Mouse (Mus musculus): ENCODE measurements around the gene Yif1b. TPM values are rescaled to one million over a fixed set of nuclear protein-coding genes. Genes with fewer than 3 reads are reported as not detected.
"Not testable (repeated sequence)": the region's sequence is repeated elsewhere in the genome, so short reads cannot be mapped to it uniquely, and the experiment has no call there.

The Yif1b gene
- polyA plus RNA-seq (2015; fragmentation: Nextera tagmentation; extraction: Ambion mirVana): 75.6 and 90.6 TPM in 2 replicates

- peak; percentile 98 for ATAC-seq (ENCODE audit: low read depth)
- Histone ChIP-seq H3K4me1 (replicated peaks) (peaks cover 14% of the 10 kb centered on the region), H3K9me3 (no peaks in the 10 kb centered on the region), H3K9ac (peak within 1 kb of the TSS; percentile 71), H3K4me2 (peak within 1 kb of the TSS; percentile 69), H3K27me3 (peaks cover 8% of the 10 kb centered on the region), H3K27ac (replicated peaks) (peak within 1 kb of the TSS; percentile 88), H3K36me3 (no peaks in the 10 kb centered on the region), H3K4me3 (peak within 1 kb of the TSS; percentile 55)
- WGBS: under 1% methylated on average over 60 of the region's 60 CpGs
Observed at GRCm38 (mm10) chr7:29238019-29238967, at the start of gene Yif1b. Gene Yif1b (plus strand): TSS chr7:29238329.

GRCm38 (mm10) chr7:29194230-29194629 is 43.9 kb upstream of the Yif1b start:
- ATAC-seq (ENCODE audit: low read depth); H3K36me3 ChIP-seq; H3K4me2 ChIP-seq; H3K27me3 ChIP-seq; H3K4me3 ChIP-seq; H3K27ac ChIP-seq (replicated peaks); H3K9ac ChIP-seq; H3K4me1 ChIP-seq (replicated peaks); H3K9me3 ChIP-seq: not testable (repeated sequence)
- 100% methylated on average over 1 of the region's 1 CpGs for WGBS

- no peak overlapping the region for H3K4me2 ChIP-seq
- H3K36me3 ChIP-seq: no peaks in the 10 kb centered on the region
- no peak overlapping the region for H3K4me3 ChIP-seq
- ATAC-seq (ENCODE audit: low read depth): no peak
- H3K9me3 ChIP-seq: no peaks in the 10 kb centered on the region
- no peak overlapping the region for H3K27ac ChIP-seq (replicated peaks)
- no peak overlapping the region for H3K9ac ChIP-seq
- H3K27me3 ChIP-seq: no peaks in the 10 kb centered on the region
- WGBS: 82% methylated on average over 6 of the region's 6 CpGs
- no peaks in the 10 kb centered on the region for H3K4me1 ChIP-seq (replicated peaks)
Observed at GRCm38 (mm10) chr7:29202577-29202976, 35.6 kb upstream of the Yif1b start.

GRCm38 (mm10) chr7:29211013-29211412 is 27.1 kb upstream of the Yif1b start:
- not testable (repeated sequence) for H3K36me3 ChIP-seq; H3K27ac ChIP-seq (replicated peaks); H3K9me3 ChIP-seq; H3K9ac ChIP-seq; ATAC-seq (ENCODE audit: low read depth)
- 27% methylated on average over 15 of the region's 15 CpGs for WGBS
- H3K4me1 ChIP-seq (replicated peaks): peaks cover 24% of the 10 kb centered on the region
- H3K4me2 ChIP-seq: peak overlapping the region; percentile 55
- H3K4me3 ChIP-seq: peak overlapping the region; percentile 34
- H3K27me3 ChIP-seq: peaks cover 17% of the 10 kb centered on the region

- Histone ChIP-seq H3K36me3 (no peaks in the 10 kb centered on the region), H3K9ac (peak overlapping the region; percentile 49), H3K9me3 (no peaks in the 10 kb centered on the region), H3K4me1 (replicated peaks) (peaks cover 24% of the 10 kb centered on the region), H3K4me3 (peak overlapping the region; percentile 34), H3K27me3 (peaks cover 17% of the 10 kb centered on the region), H3K27ac (replicated peaks) (no peak overlapping the region), H3K4me2 (peak overlapping the region; percentile 55)
- WGBS: 4% methylated on average over 34 of the region's 34 CpGs
- peak; percentile 30 for ATAC-seq (ENCODE audit: low read depth)
Observed at GRCm38 (mm10) chr7:29211415-29212198, 26.5 kb upstream of the Yif1b start.

- no peak for ATAC-seq (ENCODE audit: low read depth)
- Histone ChIP-seq H3K4me3 (peak overlapping the region; percentile 34; the same call in 1 of the 2 replicates), H3K27ac (replicated peaks) (no peak overlapping the region), H3K9me3 (no peaks in the 10 kb centered on the region), H3K36me3 (no peaks in the 10 kb centered on the region), H3K4me1 (replicated peaks) (peaks cover 24% of the 10 kb centered on the region), H3K27me3 (peaks cover 17% of the 10 kb centered on the region), H3K9ac (no peak overlapping the region), H3K4me2 (peak overlapping the region; percentile 55)
- 15% methylated on average over 26 of the region's 26 CpGs for WGBS
Observed at GRCm38 (mm10) chr7:29212199-29212765, 25.8 kb upstream of the Yif1b start.

GRCm38 (mm10) chr7:29212775-29213560 is 25.2 kb upstream of the Yif1b start:
- H3K27ac ChIP-seq (replicated peaks); H3K9me3 ChIP-seq; ATAC-seq (ENCODE audit: low read depth); H3K36me3 ChIP-seq: not testable (repeated sequence)
- WGBS: 13% methylated on average over 40 of the region's 40 CpGs
- H3K9ac ChIP-seq: 0 out of 2 replicates have a peak overlapping the region, but pooled peaks have one; percentile 41
- H3K4me3 ChIP-seq: peak overlapping the region; percentile 30
- peaks cover 17% of the 10 kb centered on the region for H3K27me3 ChIP-seq
- H3K4me1 ChIP-seq (replicated peaks): peaks cover 24% of the 10 kb centered on the region
- H3K4me2 ChIP-seq: peak overlapping the region; percentile 55

- no peaks in the 10 kb centered on the region for H3K36me3 ChIP-seq
- under 1% methylated on average over 20 of the region's 20 CpGs for WGBS
- no peak within 1 kb of the TSS for H3K27ac ChIP-seq (replicated peaks)
- H3K4me3 ChIP-seq: peak within 1 kb of the TSS; percentile 30
- no peaks in the 10 kb centered on the region for H3K9me3 ChIP-seq
- peak within 1 kb of the TSS; percentile 55 for H3K4me2 ChIP-seq
- 0 out of 2 replicates have a peak within 1 kb of the TSS, but pooled peaks have one; percentile 41 for H3K9ac ChIP-seq
- H3K27me3 ChIP-seq: peaks cover 17% of the 10 kb centered on the region
- H3K4me1 ChIP-seq (replicated peaks): peaks cover 24% of the 10 kb centered on the region
- peak; percentile 76 for ATAC-seq (ENCODE audit: low read depth)
Observed at GRCm38 (mm10) chr7:29213675-29214082, 24.4 kb upstream of the Yif1b start, which contains the start of gene Catsperg1. Gene Catsperg1 (minus strand): TSS chr7:29214035.

GRCm38 (mm10) chr7:29214236-29214635 is 23.9 kb upstream of the Yif1b start:
- 63% methylated on average over 2 of the region's 2 CpGs for WGBS
- H3K27ac ChIP-seq (replicated peaks): no peak overlapping the region
- H3K27me3 ChIP-seq: peaks cover 17% of the 10 kb centered on the region
- no peaks in the 10 kb centered on the region for H3K9me3 ChIP-seq
- no peak overlapping the region for H3K4me3 ChIP-seq
- no peak overlapping the region for H3K9ac ChIP-seq
- peak overlapping the region; percentile 55 for H3K4me2 ChIP-seq
- ATAC-seq (ENCODE audit: low read depth): no peak
- H3K4me1 ChIP-seq (replicated peaks): peaks cover 24% of the 10 kb centered on the region
- no peaks in the 10 kb centered on the region for H3K36me3 ChIP-seq

GRCm38 (mm10) chr7:29214846-29215245 is 23.3 kb upstream of the Yif1b start:
- Histone ChIP-seq H3K27ac (replicated peaks) (no peak overlapping the region), H3K9me3 (no peaks in the 10 kb centered on the region; the same call in 1 of the 2 replicates), H3K4me1 (replicated peaks) (peaks cover 24% of the 10 kb centered on the region), H3K9ac (no peak overlapping the region), H3K4me3 (no peak overlapping the region), H3K4me2 (no peak overlapping the region), H3K27me3 (peaks cover 17% of the 10 kb centered on the region), H3K36me3 (no peaks in the 10 kb centered on the region)
- 42% methylated on average over 15 of the region's 15 CpGs for WGBS
- ATAC-seq (ENCODE audit: low read depth): no peak

Data from neural tube, embryonic 13.5 days (tissue).